Mouse (Mus musculus) splenic B cell, adult 2 months (primary cell): Measurements from ENCODE around the gene Foxl2.

ENCODE experiments used
- DNase-seq: peaks from one replicate; pipeline ENCODE4 v3.0.0-alpha.2; 2011; ENCODE audit warnings: low read depth, low spot score
- H3K27me3 ChIP-seq: 2 replicates; pipeline ENCODE4 v1.6.1; 2012; ENCODE audit warnings: mild to moderate bottlenecking, low read length, moderate library complexity, mixed read lengths; ENCODE audit not compliant: control insufficient read depth, poor library complexity, insufficient read depth, severe bottlenecking
- H3K36me3 ChIP-seq: 2 replicates; pipeline ENCODE4 v1.6.1; 2012; ENCODE audit warnings: mild to moderate bottlenecking, low read length, moderate library complexity, mixed read lengths; ENCODE audit not compliant: control insufficient read depth, poor library complexity, insufficient read depth, severe bottlenecking

Foxl2 gene

DNA sequence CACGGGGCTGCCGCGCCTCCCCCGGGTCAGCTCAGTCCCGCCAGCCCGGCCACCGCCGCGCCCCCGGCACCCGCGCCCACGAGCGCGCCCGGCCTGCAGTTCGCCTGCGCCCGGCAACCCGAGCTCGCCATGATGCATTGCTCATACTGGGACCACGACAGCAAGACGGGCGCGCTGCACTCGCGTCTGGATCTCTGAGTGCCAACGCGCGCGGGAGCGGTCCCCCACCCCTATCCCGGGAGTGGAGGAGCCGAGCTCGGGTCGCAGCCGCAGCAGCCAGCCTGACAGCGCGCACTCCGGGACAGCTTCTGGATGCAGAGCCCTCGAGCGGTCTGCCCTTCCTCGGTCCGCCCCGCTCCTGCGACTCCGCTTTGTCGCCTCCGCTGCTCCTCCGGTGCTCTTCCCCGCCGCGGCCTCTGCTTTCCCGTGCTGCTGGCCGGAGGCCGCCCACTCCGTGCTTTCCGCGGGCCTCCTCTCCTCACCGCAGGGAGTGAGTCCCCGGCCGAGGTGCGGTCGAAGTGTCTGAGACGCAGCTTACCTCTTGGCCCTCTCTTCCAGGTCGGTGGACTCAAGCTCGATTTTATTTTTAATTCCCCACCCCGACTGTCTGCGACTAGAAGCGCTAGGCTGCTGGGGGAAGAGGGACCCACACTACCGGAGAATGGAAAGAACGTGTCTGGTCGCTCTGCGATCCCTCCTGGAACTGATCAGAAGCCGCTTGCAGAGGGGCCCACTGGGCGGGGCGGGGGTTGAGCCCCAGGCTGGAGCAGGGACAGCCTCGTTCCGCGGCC, 1.7 kb downstream of the Foxl2 start:
- DNase-seq = no peak
- no peaks in the 10 kb centered on the region for H3K36me3 ChIP-seq
- peaks cover 5% of the 10 kb centered on the region for H3K27me3 ChIP-seq

DNA sequence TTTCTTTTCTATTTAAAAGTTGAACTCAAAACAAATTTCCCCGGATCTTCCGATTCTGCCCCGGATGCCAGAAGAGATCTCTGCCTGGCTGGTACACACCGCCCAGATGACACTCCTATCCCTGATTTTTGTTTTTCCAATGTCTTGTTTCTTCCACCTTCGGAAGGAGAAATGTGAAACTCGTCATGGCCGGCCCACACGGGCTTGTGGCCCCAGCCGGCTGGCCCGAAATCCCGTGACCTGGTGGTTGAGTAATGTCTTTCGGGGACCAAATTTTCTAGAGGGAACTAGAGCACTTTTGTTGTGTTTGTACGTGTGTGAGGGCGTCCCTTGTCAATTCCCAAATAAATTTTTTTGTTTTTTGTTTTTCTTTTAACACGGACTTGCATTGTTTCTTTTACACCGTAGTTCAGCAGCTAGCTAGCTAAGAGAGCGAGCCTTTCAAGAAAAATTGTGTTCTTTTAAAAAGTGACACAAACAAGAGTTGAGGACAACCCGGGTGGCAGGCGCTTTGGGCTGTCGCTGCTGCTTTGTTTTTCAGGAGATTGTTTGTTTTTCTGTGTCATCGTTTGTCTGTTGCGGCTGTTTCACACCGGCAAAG, 2.8 kb downstream of the Foxl2 start:
- Histone ChIP-seq H3K36me3 (no peaks in the 10 kb centered on the region), H3K27me3 (peaks cover 5% of the 10 kb centered on the region)
- no peak for DNase-seq

DNA sequence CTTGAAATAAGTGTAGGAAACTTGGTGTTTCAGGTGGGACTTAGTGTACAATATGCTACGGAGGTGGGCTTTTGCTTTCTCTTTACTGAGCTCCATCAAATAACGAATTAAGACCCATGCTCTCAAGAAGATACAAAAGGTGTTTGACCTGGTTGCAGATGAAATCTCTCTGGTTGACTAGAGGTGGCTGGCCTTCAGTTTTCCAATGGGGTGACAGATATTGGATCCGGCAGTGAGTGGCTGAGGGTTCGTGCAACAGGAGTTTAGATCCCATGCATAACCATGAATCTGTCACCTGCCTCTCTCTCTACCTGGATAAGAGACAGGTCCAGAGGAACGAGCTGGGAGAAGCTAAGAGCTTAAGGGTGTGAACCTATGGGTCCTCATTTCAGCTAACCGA, 3.5 kb downstream of the Foxl2 start:
- Histone ChIP-seq H3K27me3 (peaks cover 5% of the 10 kb centered on the region), H3K36me3 (no peaks in the 10 kb centered on the region)
- no peak for DNase-seq

DNA sequence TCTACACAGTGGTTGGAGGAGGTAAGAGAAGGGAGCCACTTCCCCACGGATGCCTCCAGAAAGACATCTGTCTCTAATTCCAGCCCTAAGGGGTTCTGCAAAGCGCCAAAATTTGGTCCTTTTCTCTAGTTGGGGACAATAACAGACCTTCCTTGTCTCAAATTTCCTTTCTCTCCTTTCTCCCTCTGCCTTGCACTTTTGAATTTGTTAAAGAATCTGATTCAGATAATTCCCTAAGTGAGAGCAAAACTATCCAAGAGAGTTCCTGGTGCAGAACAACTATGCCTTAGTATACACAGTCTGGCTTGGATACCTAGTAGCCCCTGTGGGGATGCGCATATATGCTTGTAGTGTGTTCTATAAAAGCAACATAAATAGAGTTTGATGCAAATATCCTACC, 4.8 kb downstream of the Foxl2 start:
- Histone ChIP-seq H3K36me3 (no peaks in the 10 kb centered on the region), H3K27me3 (peaks cover 5% of the 10 kb centered on the region)
- no peak for DNase-seq

DNA sequence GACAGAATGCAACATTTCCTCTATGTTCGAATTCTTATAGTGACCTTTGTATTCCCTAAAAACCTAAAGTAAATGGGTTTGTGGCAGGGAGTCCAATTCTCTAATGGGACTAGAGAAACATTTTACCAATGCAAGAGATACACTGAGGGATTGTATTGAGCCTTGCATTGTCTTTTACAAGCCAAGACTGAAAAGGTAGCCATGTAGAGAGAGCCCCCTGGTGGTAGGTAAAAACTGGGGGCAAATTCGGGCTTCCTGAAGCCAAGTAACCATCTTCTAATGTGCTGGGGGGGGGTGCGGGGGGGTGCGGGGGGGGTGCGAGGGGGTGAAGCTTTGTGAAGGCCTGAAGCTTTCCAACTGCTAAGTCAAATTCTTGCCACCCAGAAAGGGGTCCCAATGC, 5.3 kb downstream of the Foxl2 start:
- H3K36me3 ChIP-seq = no peaks in the 10 kb centered on the region
- peaks cover 5% of the 10 kb centered on the region for H3K27me3 ChIP-seq
- no peak for DNase-seq

DNA sequence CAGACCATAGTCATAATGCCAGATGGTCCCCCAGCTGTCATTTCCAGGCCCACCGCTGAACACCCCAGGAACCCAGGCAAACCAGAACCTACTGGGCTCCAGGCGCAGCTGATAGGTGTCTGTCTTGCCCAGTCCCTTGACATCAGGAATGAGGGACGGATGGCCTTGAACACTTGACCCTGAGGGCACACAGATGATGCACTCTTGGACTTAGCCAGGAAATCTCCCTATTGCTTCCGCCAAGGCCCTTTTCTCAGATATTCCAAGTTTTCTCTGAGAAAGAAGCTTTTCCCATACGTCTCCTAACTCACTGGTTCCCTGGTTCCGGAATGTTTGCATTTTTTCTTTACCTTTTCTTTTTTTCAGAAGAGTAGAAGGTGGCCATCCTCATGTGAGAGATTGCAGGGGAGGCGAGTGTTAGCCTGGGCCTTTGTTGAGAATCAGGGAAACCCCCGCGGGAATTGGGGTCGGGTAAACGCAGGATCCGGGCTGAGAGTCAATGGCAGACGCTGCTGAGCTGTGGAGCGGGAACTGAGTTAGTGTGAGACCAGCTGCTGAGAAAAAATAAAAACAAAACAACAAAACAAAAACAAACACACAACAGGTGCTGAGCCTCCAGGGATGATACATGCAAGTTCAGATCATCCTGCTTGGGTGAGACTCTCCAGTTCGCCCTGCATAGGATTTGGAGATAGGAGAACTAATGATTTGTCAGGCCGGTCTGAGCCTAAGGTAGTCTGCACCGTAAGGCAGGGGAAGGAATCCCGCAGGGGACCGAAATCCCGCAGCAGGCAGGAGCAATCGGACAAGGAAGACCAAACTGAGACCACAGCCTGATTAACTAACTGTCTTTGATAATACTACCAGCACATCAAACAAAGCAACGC, 6.7 kb downstream of the Foxl2 start:
- H3K27me3 ChIP-seq = no peaks in the 10 kb centered on the region; the same call in 1 of the 2 replicates
- no peak for DNase-seq
- H3K36me3 ChIP-seq = no peaks in the 10 kb centered on the region

DNA sequence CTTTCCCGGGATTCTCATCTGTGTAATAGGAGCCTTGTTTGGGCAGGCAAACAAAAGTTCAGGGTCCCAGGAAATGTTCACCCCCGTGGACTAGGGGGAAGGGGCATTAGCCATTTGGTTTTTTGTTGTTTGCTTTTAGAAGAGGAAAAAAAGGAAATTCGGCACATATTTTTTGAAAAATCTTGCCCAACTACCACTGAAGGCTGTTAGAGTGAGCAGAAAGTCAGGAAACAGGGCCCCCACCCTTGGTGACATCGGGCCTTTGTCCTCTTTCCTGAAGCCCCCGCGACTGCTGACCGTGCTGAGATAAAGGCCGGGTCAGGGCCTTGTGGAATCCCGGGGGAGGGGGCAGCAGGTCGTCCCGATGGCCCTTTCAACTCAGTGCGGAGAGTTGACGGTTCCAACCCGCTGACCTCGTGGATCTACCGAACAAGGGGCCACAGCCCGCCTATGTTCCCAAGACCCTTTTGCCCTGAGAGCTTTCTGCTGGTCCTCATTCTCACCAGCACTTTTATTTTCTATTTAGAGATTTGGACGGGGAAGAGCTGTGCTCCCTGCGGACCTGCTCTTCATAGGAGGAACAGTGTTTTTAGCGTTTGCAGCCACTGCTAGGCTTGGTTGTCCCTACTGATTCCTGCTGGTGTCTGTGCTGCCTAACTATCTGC, 7.5 kb downstream of the Foxl2 start:
- DNase-seq = no peak
- Histone ChIP-seq H3K27me3 (no peaks in the 10 kb centered on the region; the same call in 1 of the 2 replicates), H3K36me3 (no peaks in the 10 kb centered on the region)

DNA sequence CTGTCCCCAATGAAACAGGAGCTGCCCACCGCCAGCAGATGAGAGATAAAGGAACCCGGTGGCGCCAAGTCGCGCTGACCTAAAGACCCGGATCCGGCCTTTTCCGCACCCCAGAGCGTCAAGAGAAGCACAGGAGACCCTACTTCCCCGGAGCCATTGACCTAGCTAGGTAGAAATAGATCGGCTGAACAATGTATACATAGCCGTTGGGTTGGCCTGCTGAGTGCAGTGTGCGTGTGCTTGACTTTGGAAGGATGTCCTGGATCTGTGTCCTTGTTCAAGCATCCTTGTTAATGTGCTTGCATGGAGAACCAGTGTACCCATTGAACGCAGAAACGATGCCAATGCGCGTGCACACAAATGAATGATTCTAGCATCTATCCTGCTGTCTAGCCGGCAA, 8.6 kb downstream of the Foxl2 start:
- no peak for DNase-seq
- no peaks in the 10 kb centered on the region for H3K36me3 ChIP-seq
- H3K27me3 ChIP-seq = no peaks in the 10 kb centered on the region; the same call in 1 of the 2 replicates

DNA sequence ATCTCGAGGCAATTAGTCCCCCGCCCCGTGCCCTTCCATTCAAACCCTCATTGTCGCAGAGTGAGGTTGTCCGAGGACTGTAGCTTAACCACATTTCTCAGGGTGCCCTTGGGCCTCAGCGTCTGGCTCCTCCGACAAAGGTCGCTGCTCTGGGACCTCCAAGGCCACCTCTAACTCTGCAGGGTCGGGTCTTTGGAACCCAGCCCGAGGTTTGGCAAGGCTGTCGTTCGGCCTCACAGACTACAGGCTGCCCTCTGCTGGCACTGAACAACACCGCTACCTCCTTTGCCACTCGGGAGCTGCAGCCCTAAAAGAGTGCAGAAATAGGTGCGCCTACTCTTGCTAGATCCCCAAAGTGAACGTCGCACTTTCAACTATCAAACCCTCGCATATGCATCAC, 10.0 kb downstream of the Foxl2 start:
- DNase-seq = peak; percentile 36

DNA sequence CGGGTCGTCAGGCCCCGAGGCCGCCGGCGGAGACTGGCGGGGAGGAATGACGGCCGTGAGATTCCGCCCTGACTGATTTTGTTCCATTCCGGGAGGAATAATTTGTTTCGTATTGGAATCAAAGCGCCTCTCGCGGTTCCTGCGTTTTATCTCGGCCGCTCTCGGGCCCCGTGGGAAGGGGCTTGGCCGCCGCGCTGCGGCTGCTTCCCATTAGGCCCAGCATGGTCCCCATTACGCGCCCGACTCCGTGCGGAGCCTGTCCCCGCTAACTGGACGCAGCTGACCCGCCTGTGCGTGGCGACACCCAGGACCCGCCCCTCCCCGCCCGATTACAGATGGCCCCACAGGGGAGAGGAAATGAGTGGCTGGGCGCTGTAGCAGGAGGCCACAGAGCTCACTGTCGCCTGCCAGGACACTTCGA, 18.0 kb downstream of the Foxl2 start:
- no peak for DNase-seq
- no peaks in the 10 kb centered on the region for H3K36me3 ChIP-seq
- peaks cover 5% of the 10 kb centered on the region for H3K27me3 ChIP-seq

More for the DNA sequence above, 10.0 kb downstream of the Foxl2 start:
- H3K27me3 ChIP-seq = no peaks in the 10 kb centered on the region; the same call in 1 of the 2 replicates
- H3K36me3 ChIP-seq = no peaks in the 10 kb centered on the region

DNA sequence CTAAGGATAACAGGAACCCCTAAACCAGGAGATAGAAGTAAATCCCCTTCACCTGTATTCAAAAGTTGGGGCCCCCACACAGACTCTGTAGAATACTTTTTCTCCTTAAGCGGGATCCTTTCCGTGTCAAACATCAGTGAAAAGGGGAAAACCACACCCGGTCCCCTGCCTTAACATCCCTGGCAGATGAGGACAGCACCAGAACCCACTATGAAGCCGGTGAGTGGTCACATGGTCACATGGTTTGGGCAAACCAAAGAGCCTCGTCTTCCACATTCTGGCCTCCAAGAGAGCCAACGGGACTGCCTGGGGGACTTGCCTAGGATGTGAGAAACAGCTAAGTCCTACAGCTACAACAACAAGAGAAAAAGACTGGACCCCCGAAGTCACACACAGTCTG, 18.5 kb downstream of the Foxl2 start:
- no peak for DNase-seq
- no peaks in the 10 kb centered on the region for H3K36me3 ChIP-seq
- peaks cover 5% of the 10 kb centered on the region for H3K27me3 ChIP-seq

DNA sequence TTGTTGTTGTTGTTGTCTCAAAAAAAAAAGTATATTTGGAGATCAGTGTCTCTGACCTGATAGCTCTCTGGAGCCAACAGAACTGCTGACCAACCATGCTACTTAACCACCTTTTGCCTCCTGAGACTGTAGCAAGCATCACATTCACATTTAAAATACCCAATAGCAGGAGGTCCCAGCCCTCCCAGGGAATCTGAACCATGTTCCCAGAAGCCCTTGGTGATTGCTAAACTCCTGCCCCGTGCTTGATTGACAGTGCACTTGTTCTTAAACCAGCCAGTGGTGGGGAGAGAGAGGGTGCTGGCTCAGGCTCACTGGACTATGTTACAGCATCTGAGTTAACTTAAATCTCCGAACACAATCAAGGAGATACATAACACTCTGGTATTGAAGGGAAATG, 19.8 kb downstream of the Foxl2 start:
- Histone ChIP-seq H3K27me3 (peaks cover 5% of the 10 kb centered on the region), H3K36me3 (no peaks in the 10 kb centered on the region)
- DNase-seq = no peak

DNA sequence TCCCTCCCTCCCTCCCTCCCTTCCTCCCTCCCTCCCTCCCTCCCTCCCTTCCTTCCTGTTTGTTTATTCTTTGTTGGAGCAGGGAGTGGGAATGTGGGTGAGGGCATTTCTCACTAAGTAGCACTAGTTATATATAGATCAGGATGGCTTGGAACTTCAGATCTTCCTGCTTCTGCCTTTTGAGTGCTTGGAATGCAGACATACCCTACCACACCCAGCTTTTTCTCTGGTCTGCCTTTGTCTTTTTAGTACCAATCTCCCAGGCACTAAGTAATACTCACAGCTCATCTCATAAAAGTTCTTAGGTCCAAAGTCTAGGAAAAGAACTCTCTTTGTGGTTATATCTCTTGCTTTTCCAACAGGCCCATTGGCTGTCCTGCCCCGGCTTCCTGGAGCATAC, 21.0 kb downstream of the Foxl2 start:
- peaks cover 5% of the 10 kb centered on the region; the same call in 1 of the 2 replicates for H3K27me3 ChIP-seq
- no peaks in the 10 kb centered on the region for H3K36me3 ChIP-seq
- no peak for DNase-seq

DNA sequence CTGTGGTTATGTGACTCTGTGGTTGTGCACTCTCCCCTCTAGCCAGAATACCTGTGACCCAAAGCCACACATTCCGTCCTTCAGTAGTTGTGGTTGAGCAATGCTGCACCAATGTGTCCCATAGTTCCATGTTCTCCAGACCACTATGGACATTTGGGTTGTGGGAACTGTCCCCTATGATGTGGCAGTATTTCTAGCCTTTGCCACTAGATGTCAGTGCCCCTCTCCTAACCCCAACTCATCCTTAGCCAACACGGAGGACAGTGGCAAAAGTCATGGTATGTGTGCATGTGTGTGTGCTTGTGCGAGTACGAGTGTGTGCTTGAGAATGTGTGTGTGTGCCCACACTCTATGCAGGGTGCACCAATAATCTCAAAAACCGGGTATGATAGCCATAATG, 21.4 kb downstream of the Foxl2 start:
- peaks cover 5% of the 10 kb centered on the region; the same call in 1 of the 2 replicates for H3K27me3 ChIP-seq
- DNase-seq = peak; percentile 41
- H3K36me3 ChIP-seq = no peaks in the 10 kb centered on the region
